Comparison of ENCODE assay signal across 28 mouse cellular contexts in genomic region chr16:93676376-93676775, GRCm38 (mm10). TPM values are rescaled to one million over a fixed set of nuclear protein-coding genes. Genes with fewer than 3 reads are reported as not detected.
DNase-seq lines count a peak whose midpoint lies in the region; ATAC-seq lines count a peak whose summit lies in the region.
"Had no signal": no experiment of that assay in that cellular context is flagged by ENCODE, and none has a peak within 500 bp of the region (broad histone marks: within the 10 kb centered on the region; RNA-seq: fewer than 3 reads in every experiment).

No protein-coding gene starts in this region.

- peak; percentile 79 for DNase-seq in heart, adult 11 months
- no peak for DNase-seq in heart, adult 18-20 months
- peak; percentile 37 for DNase-seq in intestine, embryonic 14.5 days (ENCODE audit: low spot score)
- peak; percentile 62 for DNase-seq in ZHBTc4 (ENCODE audit: low read depth, low spot score)
- DNase-seq in frontal cortex, postnatal 10 days (ENCODE audit: low spot score in 2 of 2) = no peak
- DNase-seq: adrenal gland, adult 8-10 months; adrenal gland, postnatal 14 days; adrenal gland, postnatal 36 days; B cell, adult 2 months; cerebellum, adult 11-12 months; cerebellum, adult 2 months; cerebellum, adult 9-10 months; cerebellum, postnatal 10 days; cerebellum, postnatal 25 days; forebrain, postnatal 0 days had no signal

- no peaks in the 10 kb centered on the region for H3K4me1 ChIP-seq in intestine, embryonic 14.5 days (replicated peaks; ENCODE audit: control insufficient read depth, insufficient read depth, low read length)
- H3K4me1 ChIP-seq in intestine, embryonic 16.5 days (ENCODE audit: control insufficient read depth, insufficient read depth, low read length) = no peaks in the 10 kb centered on the region
- H3K4me1 ChIP-seq: embryonic facial prominence, embryonic 10.5 days; embryonic facial prominence, embryonic 12.5 days; forebrain, embryonic 13.5 days; forebrain, embryonic 15.5 days had no signal

- no peaks in the 10 kb centered on the region for H3K9me3 ChIP-seq in intestine, embryonic 14.5 days (ENCODE audit: control insufficient read depth, low read length)
- no peaks in the 10 kb centered on the region for H3K9me3 ChIP-seq in intestine, embryonic 16.5 days (ENCODE audit: control insufficient read depth, low read length)
- H3K9me3 ChIP-seq: forebrain, embryonic 15.5 days had no signal

- no peak overlapping the region for H3K4me2 ChIP-seq in intestine, embryonic 14.5 days (ENCODE audit: low read length)
- H3K4me2 ChIP-seq in intestine, embryonic 16.5 days (ENCODE audit: low read depth, low read length) = no peak overlapping the region
- H3K4me2 ChIP-seq: embryonic facial prominence, embryonic 12.5 days; forebrain, embryonic 13.5 days; forebrain, embryonic 15.5 days had no signal

- 80% methylated on average over 5 of the region's 5 CpGs for WGBS in intestine, embryonic 14.5 days
- WGBS in intestine, embryonic 16.5 days = 81% methylated on average over 5 of the region's 5 CpGs

- ATAC-seq in intestine, embryonic 14.5 days (replicated peaks; ENCODE audit: low FRiP score, low TSS enrichment, low read depth) = no peak
- ATAC-seq in intestine, embryonic 16.5 days = no peak
- ATAC-seq: activated CD4-positive, CD25-positive, alpha-beta regulatory T cell, adult 4 months; CD4-positive, CD25-positive, alpha-beta regulatory T cell, adult 4 months; forebrain, embryonic 13.5 days; forebrain, embryonic 15.5 days; forebrain, postnatal 0 days; Patski had no signal

- no peak overlapping the region for H3K4me3 ChIP-seq in intestine, embryonic 14.5 days (ENCODE audit: low read depth, low read length)
- H3K4me3 ChIP-seq in intestine, embryonic 16.5 days (ENCODE audit: low read length) = no peak overlapping the region
- H3K4me3 ChIP-seq: embryonic facial prominence, embryonic 10.5 days; embryonic facial prominence, embryonic 12.5 days; forebrain, embryonic 13.5 days; forebrain, embryonic 15.5 days had no signal

- peaks cover 4% of the 10 kb centered on the region; the same call in 1 of the 2 replicates for H3K27me3 ChIP-seq in intestine, embryonic 14.5 days (replicated peaks; ENCODE audit: control insufficient read depth, insufficient read depth, low read length)
- no peaks in the 10 kb centered on the region for H3K27me3 ChIP-seq in intestine, embryonic 16.5 days (replicated peaks; ENCODE audit: control insufficient read depth, insufficient read depth, low read length)

- H3K27ac ChIP-seq in intestine, embryonic 14.5 days (ENCODE audit: low read depth) = no peak overlapping the region
- H3K27ac ChIP-seq in intestine, embryonic 16.5 days (ENCODE audit: low read length) = no peak overlapping the region
- H3K27ac ChIP-seq: embryonic facial prominence, embryonic 10.5 days; embryonic facial prominence, embryonic 12.5 days; forebrain, embryonic 13.5 days; forebrain, embryonic 15.5 days had no signal

- H3K9ac ChIP-seq in intestine, embryonic 14.5 days (ENCODE audit: low read length) = no peak overlapping the region
- no peak overlapping the region for H3K9ac ChIP-seq in intestine, embryonic 16.5 days (ENCODE audit: low read depth, low read length)
- H3K9ac ChIP-seq: embryonic facial prominence, embryonic 12.5 days; forebrain, embryonic 13.5 days; forebrain, embryonic 15.5 days; forebrain, postnatal 0 days had no signal

- H3K36me3 ChIP-seq in intestine, embryonic 14.5 days (ENCODE audit: control insufficient read depth, insufficient read depth, low read length) = no peaks in the 10 kb centered on the region
- H3K36me3 ChIP-seq in intestine, embryonic 16.5 days (ENCODE audit: control insufficient read depth, insufficient read depth, low read length) = no peaks in the 10 kb centered on the region
- H3K36me3 ChIP-seq: embryonic facial prominence, embryonic 10.5 days; embryonic facial prominence, embryonic 12.5 days; forebrain, embryonic 15.5 days had no signal

RNA-seq across cellular contexts. Expression of gene Cbr3, which starts 6.6 kb away (rescaled TPM):
- total RNA-seq in heart, adult 18-20 months (2021) = 1 to 10 TPM; 2.5 to 2.6 TPM
- 1.7 and 1.9 TPM in 2 replicates for polyA plus RNA-seq in intestine, embryonic 14.5 days (2014; fragmentation: Nextera tagmentation; extraction: Ambion mirVana)
- polyA plus RNA-seq in intestine, embryonic 16.5 days (2015; fragmentation: Nextera tagmentation; extraction: Ambion mirVana) = 2.8 and 3.0 TPM in 2 replicates
- total RNA-seq: MEL had no signal
- polyA plus RNA-seq: activated CD4-positive, CD25-positive, alpha-beta regulatory T cell, adult 4 months; CD4-positive, CD25-positive, alpha-beta regulatory T cell, adult 4 months; forebrain, embryonic 13.5 days had no signal

RNA-seq across cellular contexts. Expression of gene Dop1b, which starts 35.3 kb away (rescaled TPM):
- 10 to 100 TPM; 15.9 to 16.9 TPM for total RNA-seq in heart, adult 18-20 months (2021)
- 13.4 and 15.6 TPM in 2 replicates for polyA plus RNA-seq in intestine, embryonic 14.5 days (2014; fragmentation: Nextera tagmentation; extraction: Ambion mirVana)
- 14.4 and 16.6 TPM in 2 replicates for polyA plus RNA-seq in intestine, embryonic 16.5 days (2015; fragmentation: Nextera tagmentation; extraction: Ambion mirVana)

RNA-seq across cellular contexts. Expression of gene Gm5678, which starts 48.5 kb away (rescaled TPM):
- 1 to 10 TPM in 1 of 2 experiments, under 1 TPM in 1; 0.95 to 1.7 TPM for total RNA-seq in heart, adult 18-20 months (2021)
- polyA plus RNA-seq in intestine, embryonic 14.5 days (2014; fragmentation: Nextera tagmentation; extraction: Ambion mirVana) = 0.19 TPM in 1 of 2 replicates, not detected in the other
- polyA plus RNA-seq in intestine, embryonic 16.5 days (2015; fragmentation: Nextera tagmentation; extraction: Ambion mirVana) = not detected in 2 replicates
- total RNA-seq: CH12.LX; ES-E14; forebrain, postnatal 0 days; MEL had no signal
- polyA plus RNA-seq: CD4-positive, CD25-positive, alpha-beta regulatory T cell, adult 4 months; embryonic facial prominence, embryonic 10.5 days; embryonic facial prominence, embryonic 12.5 days; embryonic facial prominence, embryonic 14.5 days; forebrain, embryonic 11.5 days; forebrain, embryonic 13.5 days; forebrain, embryonic 15.5 days; forebrain, postnatal 0 days had no signal

Comparison
In these comparisons a context has a peak if more than half of its experiments do, and no peak if none do; other contexts are left out.
1. DNase-seq: peak in heart, adult 11 months (single experiment), intestine, embryonic 14.5 days (single experiment) and ZHBTc4 (single experiment); none in heart, adult 18-20 months (0 of 2) and frontal cortex, postnatal 10 days (0 of 2).